Mouse (Mus musculus) forebrain, embryonic 14.5 days (tissue): ENCODE data around the gene Grip1. TPM values are rescaled to one million over a fixed set of nuclear protein-coding genes. Genes with fewer than 3 reads are reported as not detected.

Experiments used
- ATAC-seq: fragments of 200-750 bp; cut with Nextera tagmentation; 2 replicates; pipeline ENCODE4 v1.8.0; 2017; ENCODE audit warnings: mild to moderate bottlenecking, moderate library complexity
- DNase-seq: peaks from one replicate; pipeline ENCODE4 v3.0.0-alpha.2; 2015; ENCODE audit warnings: low spot score
- H3K27ac ChIP-seq: fragments of 300-500 bp; sonication (generic); 2 replicates; pipeline ENCODE4 v1.5.1; 2014; ENCODE audit warnings: low read depth, mild to moderate bottlenecking, control low read depth, low read length, moderate library complexity
- H3K27me3 ChIP-seq: fragments of 300-500 bp; sonication (generic); replicated peaks from 2 replicates; pipeline ENCODE4 v1.6.1; 2014; ENCODE audit warnings: low read length, control low read depth, mixed read lengths; ENCODE audit not compliant: control insufficient read depth, insufficient read depth
- H3K36me3 ChIP-seq: fragments of 300-500 bp; sonication (generic); 2 replicates; pipeline ENCODE4 v1.6.1; 2014; ENCODE audit warnings: low read length, control low read depth; ENCODE audit not compliant: control insufficient read depth, insufficient read depth
- H3K4me1 ChIP-seq: fragments of 300-500 bp; sonication (generic); 2 replicates; pipeline ENCODE4 v1.6.1; 2014; ENCODE audit warnings: antibody characterized with exemption, low read length, control low read depth; ENCODE audit not compliant: control insufficient read depth, insufficient read depth
- H3K4me2 ChIP-seq: fragments of 300-500 bp; sonication (generic); 2 replicates; pipeline ENCODE4 v1.6.1; 2014; ENCODE audit warnings: mild to moderate bottlenecking, control low read depth, low read length
- H3K4me3 ChIP-seq: fragments of 300-500 bp; sonication (generic); 2 replicates; pipeline ENCODE4 v1.5.1; 2014; ENCODE audit warnings: low read depth, low read length, control low read depth
- H3K9ac ChIP-seq: fragments of 300-500 bp; sonication (generic); 2 replicates; pipeline ENCODE4 v1.6.1; 2014; ENCODE audit warnings: mild to moderate bottlenecking, low read length, control low read depth, moderate library complexity
- H3K9me3 ChIP-seq: fragments of 300-500 bp; sonication (generic); replicated peaks from 2 replicates; pipeline ENCODE4 v1.6.1; 2016; ENCODE audit warnings: low read length, control low read depth, mixed read lengths; ENCODE audit not compliant: control insufficient read depth
- WGBS: fragments of 180-500 bp; shearing (Covaris S2); extraction: QIAGEN DNeasy Blood & Tissue Kit; methylation state at CpG from one replicate; pipeline ENCODE4 v1.1.7; 2014; 5-methylcytosine and 5-hydroxymethylcytosine counted together
- polyA plus RNA-seq: library from polyadenylated mRNA; unstranded; fragments of >200 nt; fragmentation: Nextera tagmentation; extraction: Ambion mirVana; gene quantifications from 2 replicates; pipeline ENCODE4 v1.2.1, GENCODE M21; 2014

The Grip1 gene
- polyA plus RNA-seq, 1 experiment from 2014 or later, result 15.0 TPM

DNA sequence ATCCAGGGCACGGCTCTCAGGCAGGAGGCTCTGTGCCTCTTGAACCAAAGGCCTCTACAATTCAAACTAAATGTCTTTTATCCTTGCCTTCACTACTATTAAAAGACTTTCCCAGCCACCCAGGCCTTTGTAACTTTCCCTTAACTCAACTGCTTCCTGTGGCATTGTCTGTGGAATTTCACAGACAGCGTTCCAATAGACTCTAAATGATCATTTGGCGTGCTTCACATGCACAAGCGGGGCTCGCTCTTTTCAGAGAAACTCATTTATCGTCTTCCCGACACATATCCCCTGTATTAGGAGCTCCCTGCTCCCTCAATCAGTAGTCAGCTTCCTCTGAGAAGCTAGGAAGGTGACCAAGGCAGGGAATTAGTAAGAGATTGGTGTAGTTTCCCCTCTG is 104.8 kb downstream of the Grip1 start:
- no peak overlapping the region for H3K4me3 ChIP-seq
- no peak for DNase-seq
- no peaks in the 10 kb centered on the region for H3K4me1 ChIP-seq
- H3K27ac ChIP-seq, result no peak overlapping the region
- H3K27me3 ChIP-seq, result no peaks in the 10 kb centered on the region
- WGBS, result 81% methylated on average over 7 of the region's 7 CpGs
- no peaks in the 10 kb centered on the region for H3K9me3 ChIP-seq
- H3K4me2 ChIP-seq, result no peak overlapping the region
- no peaks in the 10 kb centered on the region for H3K36me3 ChIP-seq
- H3K9ac ChIP-seq, result no peak overlapping the region
- no peak for ATAC-seq

DNA sequence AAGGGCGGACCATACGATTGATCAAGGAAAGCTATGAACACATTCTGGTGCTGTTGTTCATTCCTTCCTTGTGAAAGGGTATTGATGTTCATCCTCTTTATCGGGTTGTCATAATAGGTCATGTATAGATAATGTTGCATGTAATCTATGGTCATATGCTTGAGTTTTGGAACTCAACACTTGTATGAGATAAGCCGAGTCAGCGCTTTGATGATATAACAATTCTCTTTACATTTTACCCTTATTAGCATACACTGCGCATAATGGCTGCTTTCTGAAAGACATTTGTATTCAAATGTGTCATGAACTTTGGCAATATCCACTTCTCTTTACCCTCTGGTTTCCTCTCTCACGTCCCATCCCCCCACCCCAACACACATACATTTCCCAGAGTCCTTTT is 111.2 kb downstream of the Grip1 start:
- Histone ChIP-seq H3K36me3 (no peaks in the 10 kb centered on the region), H3K27me3 (no peaks in the 10 kb centered on the region), H3K27ac (no peak overlapping the region), H3K9ac (no peak overlapping the region), H3K4me2 (no peak overlapping the region), H3K4me1 (no peaks in the 10 kb centered on the region), H3K4me3 (no peak overlapping the region), H3K9me3 (no peaks in the 10 kb centered on the region)
- ATAC-seq, result no peak
- 96% methylated on average over 7 of the region's 7 CpGs for WGBS
- no peak for DNase-seq

DNA sequence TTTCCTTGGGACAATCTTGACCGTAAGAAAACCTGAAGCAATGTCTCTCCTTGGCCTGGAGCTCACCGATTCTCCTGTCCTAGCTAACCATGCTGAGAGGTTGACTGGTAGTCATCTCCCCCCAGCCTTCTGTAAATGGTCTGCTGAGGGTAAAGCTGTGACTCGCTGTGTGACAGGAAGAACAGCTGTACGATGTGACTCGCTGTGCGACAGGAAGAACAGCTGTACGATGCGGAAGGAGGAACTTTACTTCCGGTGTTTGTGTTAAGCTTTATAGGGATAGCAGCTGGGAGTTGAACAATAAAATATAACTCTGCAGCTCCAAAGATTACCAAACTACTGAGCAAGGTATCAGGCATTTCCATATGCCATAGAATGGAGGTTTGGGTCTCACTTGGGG is 119.5 kb downstream of the Grip1 start:
- H3K4me3 ChIP-seq, result no peak overlapping the region
- WGBS, result 92% methylated on average over 9 of the region's 9 CpGs
- no peaks in the 10 kb centered on the region for H3K4me1 ChIP-seq
- H3K36me3 ChIP-seq, result no peaks in the 10 kb centered on the region
- H3K4me2 ChIP-seq, result no peak overlapping the region
- H3K9me3 ChIP-seq, result no peaks in the 10 kb centered on the region
- ATAC-seq (no peak), DNase-seq (no peak)
- H3K9ac ChIP-seq, result no peak overlapping the region
- H3K27ac ChIP-seq, result no peak overlapping the region
- H3K27me3 ChIP-seq, result no peaks in the 10 kb centered on the region

DNA sequence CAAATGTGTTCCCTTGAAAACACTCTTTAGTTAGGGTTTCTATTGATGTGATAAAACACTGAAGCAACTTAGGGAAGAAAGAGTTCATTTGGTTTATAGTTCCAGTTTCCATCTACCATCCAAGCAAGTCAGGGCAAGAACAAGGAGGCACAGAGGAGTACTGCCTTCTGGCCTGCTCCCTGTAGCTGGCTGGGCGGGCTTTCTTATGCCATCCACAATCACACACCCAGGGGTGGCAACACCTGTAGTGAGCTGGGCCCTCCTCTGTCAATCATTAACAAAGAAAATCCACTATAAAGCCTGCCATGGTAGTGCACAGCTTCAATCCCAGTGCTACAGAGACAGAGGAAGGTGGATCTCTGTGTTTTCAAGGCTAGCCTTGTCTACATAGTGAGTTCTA is 122.2 kb downstream of the Grip1 start:
- no peak overlapping the region for H3K4me3 ChIP-seq
- H3K9me3 ChIP-seq, result no peaks in the 10 kb centered on the region
- no peak overlapping the region for H3K27ac ChIP-seq
- H3K4me2 ChIP-seq, result no peak overlapping the region
- DNase-seq (no peak), ATAC-seq (no peak)
- H3K27me3 ChIP-seq, result no peaks in the 10 kb centered on the region
- H3K36me3 ChIP-seq, result no peaks in the 10 kb centered on the region
- 91% methylated on average over 1 of the region's 1 CpGs for WGBS
- H3K9ac ChIP-seq, result no peak overlapping the region
- H3K4me1 ChIP-seq, result no peaks in the 10 kb centered on the region

DNA sequence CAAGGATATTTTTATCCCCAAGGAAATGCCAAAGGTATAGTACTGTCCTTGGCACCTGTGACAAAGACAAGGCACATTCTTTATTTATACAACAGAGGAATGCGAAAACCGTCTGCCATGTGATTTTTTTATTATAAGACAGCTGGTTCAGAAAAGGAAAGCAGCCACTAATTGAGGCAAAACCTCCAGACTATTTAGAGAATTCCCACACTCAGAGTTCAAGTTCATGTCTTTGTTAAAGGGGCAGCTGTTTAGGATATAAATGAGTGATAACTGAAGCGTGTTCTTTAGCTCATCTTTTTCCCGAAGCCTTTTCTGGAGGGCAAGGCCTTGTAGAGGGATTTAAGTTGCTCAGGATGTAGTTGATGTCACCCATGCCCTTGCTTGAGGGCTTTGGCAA is 126.4 kb downstream of the Grip1 start:
- 68% methylated on average over 4 of the region's 4 CpGs for WGBS
- H3K36me3 ChIP-seq, result no peaks in the 10 kb centered on the region
- no peak for ATAC-seq

DNA sequence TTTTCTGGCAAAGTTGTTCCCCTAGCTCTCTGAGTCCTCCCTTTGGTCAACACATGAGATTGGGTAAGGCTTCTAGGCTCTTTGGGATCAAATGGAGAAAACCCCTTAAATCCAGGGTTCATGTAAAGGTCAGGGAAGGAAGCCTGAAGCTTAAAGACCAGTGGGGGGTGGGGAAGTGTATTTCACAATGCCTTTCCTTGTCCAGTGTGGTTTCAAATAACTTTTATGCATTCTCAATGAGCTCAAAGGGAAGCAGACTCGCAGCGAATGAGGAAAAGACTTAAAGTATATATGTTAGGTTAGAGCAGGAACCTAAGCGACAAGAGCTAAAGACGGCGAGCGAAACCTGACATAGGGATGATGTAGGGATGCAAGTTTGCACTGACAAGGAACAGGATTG is 131.0 kb downstream of the Grip1 start:
- Histone ChIP-seq H3K4me2 (no peak overlapping the region), H3K27me3 (no peaks in the 10 kb centered on the region), H3K9me3 (no peaks in the 10 kb centered on the region), H3K36me3 (no peaks in the 10 kb centered on the region), H3K4me3 (no peak overlapping the region), H3K4me1 (no peaks in the 10 kb centered on the region), H3K27ac (no peak overlapping the region), H3K9ac (no peak overlapping the region)
- 73% methylated on average over 6 of the region's 6 CpGs for WGBS
- ATAC-seq, result no peak
- no peak for DNase-seq

More for the DNA sequence above, 126.4 kb downstream of the Grip1 start:
- Histone ChIP-seq H3K27ac (no peak overlapping the region), H3K9ac (no peak overlapping the region), H3K4me1 (no peaks in the 10 kb centered on the region), H3K4me3 (no peak overlapping the region), H3K9me3 (no peaks in the 10 kb centered on the region), H3K27me3 (no peaks in the 10 kb centered on the region), H3K4me2 (no peak overlapping the region)
- DNase-seq, result no peak

DNA sequence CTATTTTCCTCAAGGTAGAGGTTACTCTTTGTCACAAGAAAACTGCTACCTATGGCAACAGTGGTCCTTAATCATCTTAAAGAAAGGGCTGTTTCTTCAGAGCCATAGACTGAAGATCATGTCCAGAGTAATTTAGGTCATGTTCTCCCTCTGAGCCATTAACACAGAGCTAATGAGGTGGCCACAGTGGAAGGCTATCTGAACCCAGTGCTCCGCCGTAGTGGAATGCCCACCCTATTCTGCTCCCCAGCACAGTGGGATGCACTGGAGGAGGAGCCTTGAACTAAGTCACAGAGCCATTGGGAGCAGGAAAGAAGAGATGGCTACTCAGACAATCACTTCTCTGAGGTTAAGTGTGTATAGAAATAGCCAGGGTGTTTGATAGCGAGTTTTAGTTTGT is 133.3 kb downstream of the Grip1 start:
- DNase-seq (no peak), ATAC-seq (no peak)
- no peak overlapping the region for H3K27ac ChIP-seq
- no peaks in the 10 kb centered on the region for H3K27me3 ChIP-seq
- H3K4me1 ChIP-seq, result no peaks in the 10 kb centered on the region
- 76% methylated on average over 3 of the region's 3 CpGs for WGBS
- no peaks in the 10 kb centered on the region for H3K9me3 ChIP-seq
- H3K4me2 ChIP-seq, result no peak overlapping the region
- no peak overlapping the region for H3K9ac ChIP-seq
- no peak overlapping the region for H3K4me3 ChIP-seq
- no peaks in the 10 kb centered on the region for H3K36me3 ChIP-seq

DNA sequence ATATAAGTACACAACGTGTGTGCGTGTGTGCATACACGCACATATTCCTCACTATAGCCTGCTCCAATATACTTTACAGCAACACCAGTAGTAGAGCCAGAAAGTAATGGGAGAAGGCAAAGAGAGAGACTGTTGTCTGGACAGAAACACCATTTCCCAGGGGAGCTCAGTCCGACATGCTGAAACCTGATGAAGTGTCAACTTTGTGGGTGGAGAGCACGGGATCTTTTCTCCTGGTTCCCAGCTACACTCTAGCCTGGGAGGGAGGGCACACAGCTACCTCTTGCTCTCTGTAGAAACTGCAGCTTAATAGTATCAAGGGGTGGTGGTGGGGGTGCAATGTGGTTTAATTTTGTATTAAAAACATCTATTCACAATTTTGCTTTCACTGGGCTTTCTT is 143.2 kb downstream of the Grip1 start:
- Histone ChIP-seq H3K4me2 (no peak overlapping the region), H3K27me3 (no peaks in the 10 kb centered on the region), H3K9me3 (no peaks in the 10 kb centered on the region), H3K27ac (no peak overlapping the region), H3K4me1 (no peaks in the 10 kb centered on the region), H3K36me3 (no peaks in the 10 kb centered on the region), H3K9ac (no peak overlapping the region), H3K4me3 (no peak overlapping the region)
- no peak for ATAC-seq
- WGBS, result 83% methylated on average over 5 of the region's 5 CpGs
- DNase-seq, result no peak

DNA sequence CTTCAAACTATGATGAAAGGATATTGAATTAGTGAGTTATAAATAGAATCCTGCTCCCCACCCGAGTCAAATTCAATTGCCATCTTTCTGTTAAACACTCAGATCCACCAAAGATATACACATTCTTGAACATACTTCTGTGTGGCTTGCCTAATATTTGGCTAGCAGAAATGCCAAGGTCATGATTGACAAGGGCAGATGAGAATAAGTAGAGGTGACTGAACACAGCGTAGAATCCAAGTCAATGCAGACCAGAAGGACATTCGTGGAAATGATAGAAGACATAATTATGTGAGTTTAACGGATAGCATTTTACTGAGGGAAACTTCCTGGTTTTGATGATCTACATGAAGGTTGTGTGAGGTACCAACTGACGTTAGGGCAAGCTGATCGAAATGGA is 153.9 kb downstream of the Grip1 start:
- no peak for DNase-seq
- H3K9ac ChIP-seq, result no peak overlapping the region
- H3K4me3 ChIP-seq, result no peak overlapping the region
- H3K27ac ChIP-seq, result no peak overlapping the region
- 92% methylated on average over 6 of the region's 6 CpGs for WGBS
- H3K4me1 ChIP-seq, result no peaks in the 10 kb centered on the region
- H3K9me3 ChIP-seq, result no peaks in the 10 kb centered on the region
- H3K4me2 ChIP-seq, result no peak overlapping the region
- H3K27me3 ChIP-seq, result no peaks in the 10 kb centered on the region
- no peaks in the 10 kb centered on the region for H3K36me3 ChIP-seq
- no peak for ATAC-seq

DNA sequence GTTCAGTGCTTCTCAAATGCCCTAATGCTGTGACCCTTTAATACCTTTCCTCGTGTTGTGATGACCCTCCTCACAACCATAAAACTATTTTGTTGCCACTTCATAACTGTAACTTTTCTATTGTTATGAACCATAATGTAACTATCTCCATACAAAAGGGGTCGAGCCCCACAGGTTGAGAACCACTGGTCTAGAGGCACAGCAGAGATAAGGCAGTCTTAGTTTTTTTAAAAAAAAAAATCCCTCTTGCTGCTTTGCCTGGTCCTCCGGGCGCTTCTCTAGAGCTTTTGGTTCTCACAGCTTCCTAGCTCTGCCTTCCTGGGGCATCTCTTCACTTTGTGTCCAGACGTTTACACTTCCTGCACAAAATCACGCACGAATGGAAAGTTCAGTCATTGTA is 155.4 kb downstream of the Grip1 start:
- no peak overlapping the region for H3K27ac ChIP-seq
- H3K27me3 ChIP-seq, result no peaks in the 10 kb centered on the region
- no peaks in the 10 kb centered on the region for H3K9me3 ChIP-seq
- H3K4me3 ChIP-seq, result no peak overlapping the region
- no peaks in the 10 kb centered on the region for H3K4me1 ChIP-seq
- DNase-seq (no peak), ATAC-seq (no peak)
- 90% methylated on average over 7 of the region's 7 CpGs for WGBS
- H3K36me3 ChIP-seq, result no peaks in the 10 kb centered on the region
- H3K4me2 ChIP-seq, result no peak overlapping the region
- H3K9ac ChIP-seq, result no peak overlapping the region
